Mouse (Mus musculus) gastrocnemius, postnatal 4 days (tissue): ENCODE data around the gene Ccdc82. TPM values are rescaled to one million over a fixed set of nuclear protein-coding genes. Genes with fewer than 3 reads are reported as not detected.

Experiments used
- DNase-seq, 2 experiments: peaks; one replicate each; pipeline ENCODE4 v3.0.0; 2021 to 2022; ENCODE audit warnings: low spot score in 2 of 2, mixed read lengths in 2 of 2
- total RNA-seq, 2 experiments: library from RNA; stranded (reverse); gene quantifications; 2 replicates each; pipeline ENCODE4 v1.2.3; 2021

Gene Ccdc82
- total RNA-seq, 2 experiments from 2014 or later = 10.8 to 12.8 TPM

- peak; percentile 35 to 56 for DNase-seq
These were observed 51.1 kb downstream of the Ccdc82 start, which contains the start of gene Maml2 for GRCm38 (mm10) chr9:13297668-13298512. Gene Maml2 (plus strand): TSS chr9:13297957.

GRCm38 (mm10) chr9:13298513-13298878 is 51.7 kb downstream of the Ccdc82 start:
- DNase-seq = no peak

- DNase-seq = no peak
These were observed 52.4 kb downstream of the Ccdc82 start for GRCm38 (mm10) chr9:13299190-13299589.

GRCm38 (mm10) chr9:13300041-13300441 is 53.3 kb downstream of the Ccdc82 start:
- no peak for DNase-seq

- no peak for DNase-seq
These were observed 54.4 kb downstream of the Ccdc82 start for GRCm38 (mm10) chr9:13300891-13301782.

- no peak for DNase-seq
These were observed 55.5 kb downstream of the Ccdc82 start for GRCm38 (mm10) chr9:13302183-13302825.

- DNase-seq = no peak
These were observed 56.5 kb downstream of the Ccdc82 start for GRCm38 (mm10) chr9:13303099-13303771.

- DNase-seq = no peak
These were observed 57.2 kb downstream of the Ccdc82 start for GRCm38 (mm10) chr9:13303976-13304375.

GRCm38 (mm10) chr9:13306471-13306870 is 59.7 kb downstream of the Ccdc82 start:
- DNase-seq = no peak

GRCm38 (mm10) chr9:13307226-13307625 is 60.5 kb downstream of the Ccdc82 start:
- no peak for DNase-seq

- DNase-seq = no peak
These were observed 62.0 kb downstream of the Ccdc82 start for GRCm38 (mm10) chr9:13308718-13309117.

GRCm38 (mm10) chr9:13309807-13310206 is 63.1 kb downstream of the Ccdc82 start:
- DNase-seq = no peak

- DNase-seq = no peak
These were observed 63.5 kb downstream of the Ccdc82 start for GRCm38 (mm10) chr9:13310236-13310635.

GRCm38 (mm10) chr9:13311094-13311493 is 64.3 kb downstream of the Ccdc82 start:
- DNase-seq = no peak

GRCm38 (mm10) chr9:13313923-13314322 is 67.2 kb downstream of the Ccdc82 start:
- DNase-seq = no peak

- DNase-seq = no peak
These were observed 67.8 kb downstream of the Ccdc82 start for GRCm38 (mm10) chr9:13314577-13315004.

- no peak for DNase-seq
These were observed 68.6 kb downstream of the Ccdc82 start for GRCm38 (mm10) chr9:13315393-13315792.

GRCm38 (mm10) chr9:13319566-13319965 is 72.8 kb downstream of the Ccdc82 start:
- no peak for DNase-seq

- no peak for DNase-seq
These were observed 74.1 kb downstream of the Ccdc82 start for GRCm38 (mm10) chr9:13320800-13321364.

- DNase-seq = no peak
These were observed 76.3 kb downstream of the Ccdc82 start for GRCm38 (mm10) chr9:13323074-13323473.
